Mouse (Mus musculus): ENCODE results near the gene Mllt11. TPM values are rescaled to one million over a fixed set of nuclear protein-coding genes. Genes with fewer than 3 reads are reported as not detected.

Gene Mllt11
- polyA plus RNA-seq, 1 experiment: 33.0 TPM

- Histone ChIP-seq H3K4me1 (ENCODE audit: control insufficient read depth, insufficient read depth, low read length) (peaks cover 5% of the 10 kb centered on the region; the same call in 1 of the 2 replicates), H3K27ac (ENCODE audit: insufficient read depth, low read length) (no peak overlapping the region), H3K4me3 (ENCODE audit: insufficient read depth, low read length) (no peak overlapping the region)
- TF ChIP-seq POLR2A (IDR thresholded peaks at IDR 0.05; ENCODE audit: low read depth, low read length) (no peak), CTCF (IDR thresholded peaks at IDR 0.05; ENCODE audit: borderline replicate concordance, insufficient read depth, low read length) (no peak)
These were observed 18.4 kb upstream of the Mllt11 start for GRCm38 (mm10) chr3:95250361-95250760.

- Histone ChIP-seq H3K4me1 (ENCODE audit: control insufficient read depth, insufficient read depth, low read length) (peaks cover 5% of the 10 kb centered on the region; the same call in 1 of the 2 replicates), H3K4me3 (ENCODE audit: insufficient read depth, low read length) (no peak overlapping the region), H3K27ac (ENCODE audit: insufficient read depth, low read length) (0 out of 2 replicates have a peak overlapping the region, but pooled peaks have one; percentile 17)
- no peak for TF ChIP-seq CTCF (IDR thresholded peaks at IDR 0.05; ENCODE audit: borderline replicate concordance, insufficient read depth, low read length)
- no peak for TF ChIP-seq POLR2A (IDR thresholded peaks at IDR 0.05; ENCODE audit: low read depth, low read length)
These were observed 15.8 kb upstream of the Mllt11 start for GRCm38 (mm10) chr3:95247660-95248336.

DNA sequence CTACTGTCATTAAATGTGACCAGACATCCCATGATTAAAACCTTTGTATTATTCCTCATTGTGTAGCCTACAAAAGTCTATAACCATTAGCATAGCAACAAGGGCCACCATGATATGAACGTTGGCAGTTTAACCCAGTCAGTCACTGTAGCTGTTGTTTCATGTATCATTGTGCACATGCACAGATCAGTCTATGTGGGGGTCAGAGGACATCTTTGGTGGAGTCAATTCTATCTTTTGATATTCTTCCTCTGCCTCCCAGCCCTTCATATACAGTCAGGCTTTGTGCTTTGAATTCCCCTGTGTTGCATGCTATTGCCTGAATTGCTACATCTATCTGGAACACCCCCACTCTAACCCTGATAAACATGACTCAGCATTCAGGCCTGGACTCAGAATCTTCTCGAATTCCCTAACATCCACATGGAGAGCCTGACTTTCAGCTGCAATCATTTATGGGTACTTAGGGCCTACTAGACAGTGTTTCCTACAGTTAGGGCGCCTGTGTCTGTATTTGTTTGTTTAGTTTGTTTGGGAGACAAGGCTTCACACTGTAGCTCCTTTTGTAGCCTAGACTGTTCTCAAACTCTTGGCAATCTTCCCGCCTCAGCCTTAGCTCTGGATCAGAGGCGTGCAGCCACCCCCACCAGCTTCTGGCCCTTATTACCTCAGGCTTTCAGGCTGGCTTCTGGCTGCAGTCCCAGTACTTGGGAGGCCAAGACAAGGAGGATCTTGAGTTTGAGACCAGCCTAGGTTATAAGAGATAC lies 14.7 kb upstream of the Mllt11 start:
- H3K27ac ChIP-seq (ENCODE audit: insufficient read depth, low read length): peak overlapping the region; percentile 84
- no peak for TF ChIP-seq CTCF (IDR thresholded peaks at IDR 0.05; ENCODE audit: borderline replicate concordance, insufficient read depth, low read length)
- TF ChIP-seq POLR2A (IDR thresholded peaks at IDR 0.05; ENCODE audit: low read depth, low read length): peak; percentile 23; the same call in 1 of the 2 replicates
- H3K4me3 ChIP-seq (ENCODE audit: insufficient read depth, low read length): no peak overlapping the region
- H3K4me1 ChIP-seq (ENCODE audit: control insufficient read depth, insufficient read depth, low read length): peaks cover 5% of the 10 kb centered on the region; the same call in 1 of the 2 replicates

DNA sequence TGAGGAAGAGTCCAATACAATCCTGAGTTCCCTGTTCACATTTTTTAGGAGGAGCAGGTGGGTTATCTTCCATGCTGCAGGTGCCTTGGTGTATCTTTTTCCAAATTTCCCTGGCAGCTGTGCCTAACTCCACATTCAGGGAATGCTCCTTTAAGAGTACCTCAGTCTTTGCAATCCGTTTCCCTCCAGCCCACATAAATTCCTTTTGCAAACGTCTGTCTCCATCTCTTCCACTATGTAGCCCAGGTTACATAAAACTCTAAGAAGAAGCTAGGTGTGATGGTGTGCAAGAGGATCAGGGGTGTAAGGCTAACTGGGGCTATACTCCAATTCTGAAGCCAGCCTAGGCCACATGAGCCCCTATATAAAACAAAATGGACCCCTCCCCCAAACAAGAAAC lies 11.1 kb upstream of the Mllt11 start:
- TF ChIP-seq POLR2A (IDR thresholded peaks at IDR 0.05; ENCODE audit: low read depth, low read length): no peak
- no peak for TF ChIP-seq CTCF (IDR thresholded peaks at IDR 0.05; ENCODE audit: borderline replicate concordance, insufficient read depth, low read length)
- H3K4me1 ChIP-seq (ENCODE audit: control insufficient read depth, insufficient read depth, low read length): peaks cover 5% of the 10 kb centered on the region; the same call in 1 of the 2 replicates
- no peak overlapping the region for H3K27ac ChIP-seq (ENCODE audit: insufficient read depth, low read length)
- no peak overlapping the region for H3K4me3 ChIP-seq (ENCODE audit: insufficient read depth, low read length)

DNA sequence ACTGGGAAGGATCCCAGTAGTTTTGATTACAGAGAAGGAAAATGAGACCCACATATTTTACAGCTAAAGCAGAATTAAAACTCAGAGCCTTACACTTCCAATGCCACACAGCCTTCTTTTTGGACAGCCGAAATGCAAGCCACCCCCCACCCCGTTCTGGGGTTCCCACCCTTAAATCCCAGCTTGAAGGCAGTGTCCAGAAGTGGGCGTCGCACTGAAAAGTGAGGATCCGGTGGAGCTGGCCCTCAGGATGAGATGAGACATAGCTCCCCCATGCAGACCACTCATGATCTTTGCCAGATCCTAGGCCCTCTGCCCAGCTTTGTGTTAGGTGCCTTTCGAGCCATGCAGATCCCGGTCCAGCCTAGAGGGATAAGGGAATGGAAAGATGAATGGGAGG lies 9.5 kb upstream of the Mllt11 start, which contains the start of gene Gm128:
Gene Gm128, minus strand, starts transcription at position 101 of the 400 bp plus-strand sequence.
- H3K4me3 ChIP-seq (ENCODE audit: insufficient read depth, low read length): no peak within 1 kb of the TSS

DNA sequence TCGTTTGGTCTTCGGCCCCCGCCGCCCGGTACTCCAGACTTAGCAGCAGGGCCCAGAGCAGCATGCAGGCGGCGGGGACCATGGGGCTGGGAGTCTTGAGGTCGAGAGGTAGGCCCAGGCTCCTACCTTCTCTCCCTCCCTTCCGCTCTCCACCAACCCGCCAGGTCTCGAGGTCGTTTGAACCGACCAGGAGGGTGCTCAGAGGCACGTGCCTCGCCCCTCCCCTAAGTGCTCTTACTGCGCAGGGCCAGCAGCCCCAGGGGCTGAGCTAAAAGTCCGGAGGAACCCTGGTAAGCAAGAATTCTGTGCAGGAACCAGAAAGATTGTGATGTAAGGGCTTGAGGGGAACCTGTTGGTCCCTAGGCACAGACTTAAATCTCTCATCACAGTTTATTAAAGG lies 8.9 kb upstream of the Mllt11 start:
- TF ChIP-seq CTCF (IDR thresholded peaks at IDR 0.05; ENCODE audit: borderline replicate concordance, insufficient read depth, low read length) (no peak), POLR2A (IDR thresholded peaks at IDR 0.05; ENCODE audit: low read depth, low read length) (no peak)
- H3K27ac ChIP-seq (ENCODE audit: insufficient read depth, low read length): no peak overlapping the region
- H3K4me3 ChIP-seq (ENCODE audit: insufficient read depth, low read length): no peak overlapping the region
- H3K4me1 ChIP-seq (ENCODE audit: control insufficient read depth, insufficient read depth, low read length): 0 out of 2 replicates have a peak, but pooled peaks cover 7% of the 10 kb centered on the region

More for the DNA sequence above, 9.5 kb upstream of the Mllt11 start, which contains the start of gene Gm128:
- H3K4me1 ChIP-seq (ENCODE audit: control insufficient read depth, insufficient read depth, low read length): peaks cover 8% of the 10 kb centered on the region; the same call in 1 of the 2 replicates
- no peak within 1 kb of the TSS for H3K27ac ChIP-seq (ENCODE audit: insufficient read depth, low read length)
- TF ChIP-seq CTCF (IDR thresholded peaks at IDR 0.05; ENCODE audit: borderline replicate concordance, insufficient read depth, low read length) (no peak), POLR2A (IDR thresholded peaks at IDR 0.05; ENCODE audit: low read depth, low read length) (no peak)

- TF ChIP-seq CTCF (IDR thresholded peaks at IDR 0.05; ENCODE audit: borderline replicate concordance, insufficient read depth, low read length): no peak
- no peak for TF ChIP-seq POLR2A (IDR thresholded peaks at IDR 0.05; ENCODE audit: low read depth, low read length)
- H3K4me3 ChIP-seq (ENCODE audit: insufficient read depth, low read length): no peak overlapping the region
- H3K27ac ChIP-seq (ENCODE audit: insufficient read depth, low read length): no peak overlapping the region
- 0 out of 2 replicates have a peak, but pooled peaks cover 7% of the 10 kb centered on the region for H3K4me1 ChIP-seq (ENCODE audit: control insufficient read depth, insufficient read depth, low read length)
These were observed 8.0 kb upstream of the Mllt11 start for GRCm38 (mm10) chr3:95239971-95240370.

DNA sequence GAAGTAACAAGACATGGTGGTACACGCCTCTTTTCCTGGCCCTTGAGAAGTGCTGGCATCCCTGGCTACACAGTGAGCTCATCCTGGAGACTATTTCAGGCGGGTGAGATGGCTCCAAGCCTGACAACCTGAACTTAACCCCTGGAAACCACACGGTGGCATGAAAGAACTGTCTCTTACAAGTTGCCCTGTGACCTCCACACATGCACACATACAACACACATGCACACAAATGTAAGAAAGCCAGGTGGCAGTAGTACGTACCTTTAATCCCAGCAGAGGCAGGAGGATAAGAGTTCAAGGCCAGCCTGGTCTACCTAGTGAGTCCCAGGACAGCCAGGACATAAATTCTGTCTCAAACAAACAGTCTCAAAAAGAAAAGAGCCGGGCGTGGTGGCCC lies 7.1 kb upstream of the Mllt11 start:
- TF ChIP-seq CTCF (IDR thresholded peaks at IDR 0.05; ENCODE audit: borderline replicate concordance, insufficient read depth, low read length): no peak
- no peak for TF ChIP-seq POLR2A (IDR thresholded peaks at IDR 0.05; ENCODE audit: low read depth, low read length)
- no peak overlapping the region for H3K27ac ChIP-seq (ENCODE audit: insufficient read depth, low read length)

DNA sequence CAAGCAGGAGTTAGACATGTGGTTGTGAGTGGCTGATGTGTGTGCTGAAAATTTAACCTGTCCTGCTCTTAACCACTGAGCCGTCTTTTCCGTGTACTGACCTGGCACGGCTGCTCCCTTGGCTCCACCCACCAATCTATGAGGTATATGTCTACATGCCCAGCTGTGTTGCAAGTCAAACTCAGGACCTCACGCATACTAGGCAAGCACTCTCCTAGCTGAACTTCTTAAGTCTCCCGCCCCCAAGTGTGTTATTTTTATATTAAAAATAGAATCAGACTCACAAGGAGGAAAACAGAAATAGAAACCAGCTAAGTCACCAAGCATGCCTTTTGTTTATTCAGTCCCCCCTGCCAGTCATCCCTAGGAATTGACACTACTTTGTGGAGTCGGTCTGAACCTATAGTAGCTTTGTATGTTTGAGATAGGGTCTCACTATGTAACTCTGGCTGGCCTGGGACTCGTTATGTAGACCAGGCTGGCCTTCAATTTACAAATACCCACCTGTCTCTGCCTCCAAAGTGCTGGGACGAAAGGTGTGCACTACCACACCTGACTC lies 5.6 kb upstream of the Mllt11 start:
- Histone ChIP-seq H3K27ac (ENCODE audit: insufficient read depth, low read length) (peak overlapping the region; percentile 43; the same call in 1 of the 2 replicates), H3K4me3 (ENCODE audit: insufficient read depth, low read length) (no peak overlapping the region), H3K4me1 (ENCODE audit: control insufficient read depth, insufficient read depth, low read length) (peaks cover 7% of the 10 kb centered on the region; the same call in 1 of the 2 replicates)
- TF ChIP-seq CTCF (IDR thresholded peaks at IDR 0.05; ENCODE audit: borderline replicate concordance, insufficient read depth, low read length) (no peak), POLR2A (IDR thresholded peaks at IDR 0.05; ENCODE audit: low read depth, low read length) (no peak)

More for the DNA sequence above, 7.1 kb upstream of the Mllt11 start:
- Histone ChIP-seq H3K4me1 (ENCODE audit: control insufficient read depth, insufficient read depth, low read length) (0 out of 2 replicates have a peak, but pooled peaks cover 7% of the 10 kb centered on the region), H3K4me3 (ENCODE audit: insufficient read depth, low read length) (no peak overlapping the region)
